Mouse (Mus musculus): ENCODE data around the gene Gucd1. TPM values are rescaled to one million over a fixed set of nuclear protein-coding genes. Genes with fewer than 3 reads are reported as not detected.
A peak's percentile ranks its signal among the peaks of the same experiment; 100 is the strongest.

The Gucd1 gene
- polyA plus RNA-seq, 1 experiment from 2014 or later, result 80.9 TPM

- H3K4me1 ChIP-seq (replicated peaks; ENCODE audit: control insufficient read depth, insufficient read depth, low read length), result no peaks in the 10 kb centered on the region
- ATAC-seq, result no peak
- H3K9me3 ChIP-seq (ENCODE audit: control insufficient read depth), result no peaks in the 10 kb centered on the region
- H3K36me3 ChIP-seq (ENCODE audit: control insufficient read depth, insufficient read depth), result no peaks in the 10 kb centered on the region
- no peak overlapping the region for H3K9ac ChIP-seq (ENCODE audit: low read depth, low read length)
- no peaks in the 10 kb centered on the region for H3K27me3 ChIP-seq (replicated peaks; ENCODE audit: control insufficient read depth, insufficient read depth, low read length)
- no peak overlapping the region for H3K27ac ChIP-seq (ENCODE audit: low read depth, low read length)
- H3K4me2 ChIP-seq (replicated peaks; ENCODE audit: low read depth), result no peak overlapping the region
- H3K4me3 ChIP-seq (ENCODE audit: low read depth, low read length), result no peak overlapping the region
- TF ChIP-seq CTCF (IDR thresholded peaks at IDR 0.05; ENCODE audit: low read depth), result peak; percentile 94
- 48% methylated on average over 9 of the region's 9 CpGs for WGBS
These were observed 31.4 kb downstream of the Gucd1 start for GRCm38 (mm10) chr10:75486086-75486979.

GRCm38 (mm10) chr10:75484767-75485166 lies 33.0 kb downstream of the Gucd1 start:
- no peak for TF ChIP-seq CTCF (IDR thresholded peaks at IDR 0.05; ENCODE audit: low read depth)
- no peak overlapping the region for H3K27ac ChIP-seq (ENCODE audit: low read depth, low read length)
- WGBS, result 62% methylated on average over 6 of the region's 6 CpGs

GRCm38 (mm10) chr10:75484066-75484465 lies 33.7 kb downstream of the Gucd1 start:
- H3K27me3 ChIP-seq (replicated peaks; ENCODE audit: control insufficient read depth, insufficient read depth, low read length), result no peaks in the 10 kb centered on the region
- H3K4me1 ChIP-seq (replicated peaks; ENCODE audit: control insufficient read depth, insufficient read depth, low read length), result no peaks in the 10 kb centered on the region
- H3K9me3 ChIP-seq (ENCODE audit: control insufficient read depth), result no peaks in the 10 kb centered on the region
- H3K27ac ChIP-seq (ENCODE audit: low read depth, low read length), result no peak overlapping the region
- H3K4me3 ChIP-seq (ENCODE audit: low read depth, low read length), result no peak overlapping the region
- no peak overlapping the region for H3K4me2 ChIP-seq (replicated peaks; ENCODE audit: low read depth)
- WGBS, result 93% methylated on average over 6 of the region's 6 CpGs
- no peaks in the 10 kb centered on the region for H3K36me3 ChIP-seq (ENCODE audit: control insufficient read depth, insufficient read depth)
- ATAC-seq, result no peak
- no peak overlapping the region for H3K9ac ChIP-seq (ENCODE audit: low read depth, low read length)
- TF ChIP-seq CTCF (IDR thresholded peaks at IDR 0.05; ENCODE audit: low read depth), result no peak

More at GRCm38 (mm10) chr10:75484767-75485166, 33.0 kb downstream of the Gucd1 start:
- ATAC-seq, result no peak
- no peaks in the 10 kb centered on the region for H3K36me3 ChIP-seq (ENCODE audit: control insufficient read depth, insufficient read depth)
- no peaks in the 10 kb centered on the region for H3K4me1 ChIP-seq (replicated peaks; ENCODE audit: control insufficient read depth, insufficient read depth, low read length)
- H3K27me3 ChIP-seq (replicated peaks; ENCODE audit: control insufficient read depth, insufficient read depth, low read length), result no peaks in the 10 kb centered on the region
- H3K9me3 ChIP-seq (ENCODE audit: control insufficient read depth), result no peaks in the 10 kb centered on the region
- no peak overlapping the region for H3K9ac ChIP-seq (ENCODE audit: low read depth, low read length)
- no peak overlapping the region for H3K4me2 ChIP-seq (replicated peaks; ENCODE audit: low read depth)
- H3K4me3 ChIP-seq (ENCODE audit: low read depth, low read length), result no peak overlapping the region

GRCm38 (mm10) chr10:75482919-75483483 lies 34.8 kb downstream of the Gucd1 start:
- no peak overlapping the region for H3K4me3 ChIP-seq (ENCODE audit: low read depth, low read length)
- no peaks in the 10 kb centered on the region for H3K36me3 ChIP-seq (ENCODE audit: control insufficient read depth, insufficient read depth)
- WGBS, result 86% methylated on average over 11 of the region's 11 CpGs
- no peak for ATAC-seq
- H3K27me3 ChIP-seq (replicated peaks; ENCODE audit: control insufficient read depth, insufficient read depth, low read length), result no peaks in the 10 kb centered on the region
- no peak for TF ChIP-seq CTCF (IDR thresholded peaks at IDR 0.05; ENCODE audit: low read depth)
- H3K4me1 ChIP-seq (replicated peaks; ENCODE audit: control insufficient read depth, insufficient read depth, low read length), result no peaks in the 10 kb centered on the region
- no peak overlapping the region for H3K27ac ChIP-seq (ENCODE audit: low read depth, low read length)
- no peak overlapping the region for H3K4me2 ChIP-seq (replicated peaks; ENCODE audit: low read depth)
- H3K9ac ChIP-seq (ENCODE audit: low read depth, low read length), result no peak overlapping the region
- no peaks in the 10 kb centered on the region for H3K9me3 ChIP-seq (ENCODE audit: control insufficient read depth)

GRCm38 (mm10) chr10:75482271-75482670 lies 35.5 kb downstream of the Gucd1 start:
- no peaks in the 10 kb centered on the region for H3K36me3 ChIP-seq (ENCODE audit: control insufficient read depth, insufficient read depth)
- no peak for ATAC-seq
- no peaks in the 10 kb centered on the region for H3K9me3 ChIP-seq (ENCODE audit: control insufficient read depth)
- no peak overlapping the region for H3K4me2 ChIP-seq (replicated peaks; ENCODE audit: low read depth)
- no peak overlapping the region for H3K27ac ChIP-seq (ENCODE audit: low read depth, low read length)
- H3K9ac ChIP-seq (ENCODE audit: low read depth, low read length), result no peak overlapping the region
- TF ChIP-seq CTCF (IDR thresholded peaks at IDR 0.05; ENCODE audit: low read depth), result no peak
- H3K4me1 ChIP-seq (replicated peaks; ENCODE audit: control insufficient read depth, insufficient read depth, low read length), result no peaks in the 10 kb centered on the region
- 77% methylated on average over 5 of the region's 5 CpGs for WGBS
- no peak overlapping the region for H3K4me3 ChIP-seq (ENCODE audit: low read depth, low read length)
- H3K27me3 ChIP-seq (replicated peaks; ENCODE audit: control insufficient read depth, insufficient read depth, low read length), result no peaks in the 10 kb centered on the region

- WGBS, result 66% methylated on average over 4 of the region's 4 CpGs
These were observed 36.1 kb downstream of the Gucd1 start for GRCm38 (mm10) chr10:75481703-75482102.

More at GRCm38 (mm10) chr10:75481703-75482102, 36.1 kb downstream of the Gucd1 start:
- no peaks in the 10 kb centered on the region for H3K9me3 ChIP-seq (ENCODE audit: control insufficient read depth)
- no peak overlapping the region for H3K4me2 ChIP-seq (replicated peaks; ENCODE audit: low read depth)
- H3K4me3 ChIP-seq (ENCODE audit: low read depth, low read length), result no peak overlapping the region
- no peak for ATAC-seq
- no peak overlapping the region for H3K27ac ChIP-seq (ENCODE audit: low read depth, low read length)
- TF ChIP-seq CTCF (IDR thresholded peaks at IDR 0.05; ENCODE audit: low read depth), result no peak
- no peaks in the 10 kb centered on the region for H3K4me1 ChIP-seq (replicated peaks; ENCODE audit: control insufficient read depth, insufficient read depth, low read length)
- H3K9ac ChIP-seq (ENCODE audit: low read depth, low read length), result no peak overlapping the region
- no peaks in the 10 kb centered on the region for H3K36me3 ChIP-seq (ENCODE audit: control insufficient read depth, insufficient read depth)
- H3K27me3 ChIP-seq (replicated peaks; ENCODE audit: control insufficient read depth, insufficient read depth, low read length), result no peaks in the 10 kb centered on the region
